Mouse (Mus musculus) T-helper 2 cell (primary cell): Measurements from ENCODE around the gene Myo19.
"Not testable (repeated sequence)": the region's sequence is repeated elsewhere in the genome, so short reads cannot be mapped to it uniquely, and the experiment has no call there.

Source experiments
- in situ Hi-C: fragments of 300-600 bp; cut with MboI, MseI; formaldehyde crosslinking; loops from one replicate; pipeline ENCODE4 v1.15.1; 2025; ENCODE audit warnings: high pct_unique_total_duplicates

Gene Myo19

DNA sequence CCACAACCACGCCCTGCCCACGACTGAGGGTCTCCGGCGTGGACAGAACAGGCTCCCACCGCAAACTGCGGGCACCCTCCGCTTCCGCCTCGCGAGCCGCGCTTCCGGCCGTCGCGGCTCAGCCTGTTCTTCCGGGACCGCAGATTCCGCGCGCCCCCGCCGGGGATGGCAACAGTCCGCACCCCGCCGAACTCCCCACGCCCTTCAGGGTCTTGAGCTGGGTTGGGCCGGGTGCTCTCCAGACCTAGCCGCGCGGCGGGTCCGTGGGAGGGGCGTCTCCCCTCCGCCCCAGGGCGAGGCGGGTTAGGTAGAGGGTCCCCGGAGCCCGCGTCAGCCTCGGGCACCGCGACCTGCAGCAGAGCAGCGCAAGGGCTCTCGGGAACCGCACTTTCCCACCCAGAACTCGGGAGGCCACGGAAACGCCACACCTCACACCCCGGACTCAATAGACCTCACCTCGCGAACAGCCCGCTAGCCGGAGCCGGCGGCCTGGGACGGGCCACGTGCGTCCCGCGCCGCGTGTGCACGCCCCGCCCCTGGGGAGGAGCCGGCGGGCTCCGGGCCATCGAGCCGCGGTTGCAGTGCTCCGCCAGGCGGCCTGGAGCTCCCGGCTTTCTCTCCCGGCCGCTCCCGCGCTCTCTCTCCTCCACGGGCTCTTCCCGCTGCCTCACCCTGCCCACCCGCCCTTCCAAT lies at the start of gene Myo19, which contains the start of gene Pigw:
Myo19 (plus strand) TSS at position 377 of the 693 bp plus-strand sequence.
Pigw (minus strand) TSS at position 514 of the 693 bp plus-strand sequence.
- in situ Hi-C loops, result no loop called here

DNA sequence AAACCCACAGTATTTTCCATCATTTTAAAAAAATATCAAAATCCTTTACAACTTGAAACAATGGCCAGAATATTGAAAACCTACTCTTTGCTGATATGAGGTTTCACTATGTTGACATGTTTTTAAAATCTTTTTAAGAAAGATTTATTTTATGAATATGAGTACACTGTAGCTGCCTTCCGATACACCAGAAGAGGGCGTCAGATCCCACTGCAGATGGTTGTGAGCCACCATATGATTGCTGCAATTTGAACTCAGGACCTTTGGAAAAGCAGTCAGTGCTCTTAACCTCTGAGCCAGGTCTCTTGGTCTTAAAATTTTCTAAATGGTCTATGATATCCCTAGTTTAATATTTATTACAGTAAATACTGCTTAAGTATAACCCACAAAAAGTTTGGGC lies 40.6 kb upstream of the Myo19 start:
- in situ Hi-C loops, result no loop called here

DNA sequence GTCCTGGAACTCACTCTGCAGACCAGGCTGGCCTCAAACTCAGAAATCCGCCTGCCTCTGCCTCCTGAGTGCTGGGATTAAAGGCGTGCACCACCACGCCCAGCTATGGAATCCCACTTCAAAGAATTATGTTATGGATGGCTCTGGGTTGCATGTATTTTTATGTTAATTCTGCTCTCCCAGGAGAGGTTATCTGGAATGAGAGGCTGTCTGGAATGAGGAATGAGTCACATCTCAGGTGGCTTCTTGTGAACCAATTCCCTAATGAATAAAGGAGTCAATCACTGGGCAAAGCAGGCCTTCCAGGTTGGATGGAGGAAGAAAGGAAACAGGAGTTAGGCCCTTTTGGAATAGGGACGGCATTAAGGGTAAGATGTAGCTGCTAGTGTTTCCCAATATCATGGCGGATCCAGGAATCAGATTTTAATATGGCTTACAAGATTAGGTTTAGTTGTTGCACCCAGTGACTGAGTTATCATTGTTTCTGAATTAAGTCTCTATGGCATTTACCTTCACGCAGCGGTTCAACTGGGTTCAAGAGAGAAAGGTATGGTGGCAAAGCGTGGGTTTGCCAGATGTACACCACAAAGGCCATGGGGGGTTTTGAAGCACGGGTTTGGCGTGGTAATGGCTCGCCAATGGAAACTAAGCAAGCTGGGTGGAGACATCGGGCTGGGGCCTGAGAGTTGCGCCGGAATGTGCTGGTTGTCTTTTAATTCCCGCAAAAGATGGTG lies 33.0 kb upstream of the Myo19 start:
- in situ Hi-C loops, result no loop called here

DNA sequence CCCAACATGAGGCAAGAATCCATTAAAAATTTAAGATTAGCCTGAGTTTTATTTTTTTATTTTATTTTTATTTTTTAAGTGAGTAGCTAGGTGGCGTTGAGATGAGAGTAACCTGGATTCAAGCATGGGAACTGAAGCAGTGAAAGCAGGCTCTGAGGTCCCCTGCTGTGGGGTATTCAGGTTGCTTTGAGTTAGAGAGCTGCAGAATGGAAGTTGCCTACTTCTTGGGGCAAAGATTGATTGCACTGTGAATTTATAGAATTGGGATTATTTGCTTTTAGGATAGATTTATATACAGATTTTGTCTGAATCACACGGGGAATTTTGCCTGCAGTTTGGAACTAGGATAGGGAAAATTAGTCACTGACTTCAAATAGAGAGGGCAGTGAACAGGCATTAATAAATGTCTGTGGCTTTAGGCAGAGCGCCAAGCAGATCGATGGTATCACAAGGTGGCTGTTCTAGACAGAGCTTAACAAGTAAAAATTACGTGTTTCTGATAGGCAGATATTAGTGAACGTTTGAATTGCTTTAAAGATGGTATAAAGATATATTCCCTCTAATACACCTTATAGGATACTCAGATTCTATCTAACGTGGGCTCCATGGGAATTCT lies 32.4 kb upstream of the Myo19 start:
- in situ Hi-C loops, result no loop called here

DNA sequence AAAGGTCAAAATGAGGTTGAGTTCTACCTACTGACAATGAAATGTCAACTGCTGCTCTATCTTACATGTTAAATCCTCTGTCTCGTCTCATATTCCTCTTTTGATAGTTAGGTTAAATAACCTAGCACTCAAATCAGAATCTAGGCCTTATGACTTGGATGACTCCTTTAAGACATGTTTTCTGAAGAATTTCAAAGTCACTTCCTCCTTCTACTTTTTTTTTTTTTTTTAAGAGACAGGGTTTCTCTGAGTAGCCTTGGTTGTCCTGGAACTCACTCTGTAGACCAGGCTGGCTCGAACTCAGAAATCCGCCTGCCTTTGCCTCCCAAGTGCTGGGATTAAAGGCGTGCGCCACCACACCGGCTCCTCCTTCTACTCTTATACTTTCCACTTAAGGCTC lies 24.7 kb upstream of the Myo19 start:
- in situ Hi-C loops, result no loop called here

DNA sequence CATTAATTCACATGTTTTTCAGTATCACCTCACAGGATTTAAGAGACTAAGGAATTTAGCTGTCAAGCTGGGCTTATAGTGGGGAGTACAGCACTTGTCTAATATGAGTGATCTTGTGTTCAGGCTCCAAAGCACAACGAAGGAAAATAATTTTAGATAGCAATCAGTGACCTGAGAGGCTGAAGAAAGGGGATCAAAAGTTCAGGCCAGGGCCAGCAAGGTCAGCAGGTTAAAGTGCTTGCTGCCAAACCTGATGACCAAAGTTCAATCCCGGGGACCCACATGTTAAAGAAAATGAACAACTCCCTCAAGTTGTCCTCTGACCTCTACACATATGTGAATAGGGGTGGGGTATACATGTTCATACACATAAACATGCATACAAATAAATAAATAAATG lies 14.7 kb upstream of the Myo19 start:
- in situ Hi-C loops, result no loop called here

DNA sequence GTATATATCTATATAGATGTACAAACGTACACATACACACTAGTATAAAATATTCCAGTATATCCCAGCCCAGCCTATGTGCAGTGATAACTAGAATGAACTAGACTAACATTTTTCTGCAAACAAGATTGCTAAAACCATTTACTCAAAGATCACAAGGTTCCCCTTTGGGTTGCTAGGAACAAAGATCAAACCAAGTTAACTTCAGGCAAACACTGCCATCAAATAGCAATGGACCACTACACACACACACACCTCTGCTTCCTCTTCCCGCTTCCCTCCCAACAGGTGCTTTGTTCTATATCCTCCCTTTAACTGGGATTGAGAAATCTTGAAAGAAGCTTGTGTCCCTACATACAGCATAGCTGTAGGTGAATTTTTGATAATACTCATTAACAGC lies 12.4 kb upstream of the Myo19 start:
- in situ Hi-C loops, result no loop called here

DNA sequence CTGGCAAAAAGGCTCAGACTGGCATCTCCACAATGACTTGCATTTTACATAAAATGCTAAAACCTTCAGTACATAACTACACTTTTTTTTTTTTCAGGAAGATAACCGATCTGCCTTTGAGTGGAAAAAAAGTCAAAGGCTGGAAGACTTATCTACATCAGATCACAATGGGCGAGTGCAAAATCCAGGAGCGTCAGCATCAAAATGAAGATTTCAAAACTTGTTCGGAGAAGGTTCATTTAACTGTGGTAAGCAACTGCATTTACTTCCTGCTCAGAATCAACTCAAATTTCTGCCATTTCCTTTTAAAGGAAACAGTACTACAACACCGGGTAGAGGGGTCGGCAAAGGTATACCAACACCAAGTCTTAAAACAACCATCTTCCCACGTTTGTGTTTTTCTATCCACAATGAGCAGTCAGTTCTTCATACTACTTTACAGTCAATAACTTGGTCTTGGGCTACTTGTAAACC lies 11.1 kb upstream of the Myo19 start:
- in situ Hi-C loops, result no loop called here

DNA sequence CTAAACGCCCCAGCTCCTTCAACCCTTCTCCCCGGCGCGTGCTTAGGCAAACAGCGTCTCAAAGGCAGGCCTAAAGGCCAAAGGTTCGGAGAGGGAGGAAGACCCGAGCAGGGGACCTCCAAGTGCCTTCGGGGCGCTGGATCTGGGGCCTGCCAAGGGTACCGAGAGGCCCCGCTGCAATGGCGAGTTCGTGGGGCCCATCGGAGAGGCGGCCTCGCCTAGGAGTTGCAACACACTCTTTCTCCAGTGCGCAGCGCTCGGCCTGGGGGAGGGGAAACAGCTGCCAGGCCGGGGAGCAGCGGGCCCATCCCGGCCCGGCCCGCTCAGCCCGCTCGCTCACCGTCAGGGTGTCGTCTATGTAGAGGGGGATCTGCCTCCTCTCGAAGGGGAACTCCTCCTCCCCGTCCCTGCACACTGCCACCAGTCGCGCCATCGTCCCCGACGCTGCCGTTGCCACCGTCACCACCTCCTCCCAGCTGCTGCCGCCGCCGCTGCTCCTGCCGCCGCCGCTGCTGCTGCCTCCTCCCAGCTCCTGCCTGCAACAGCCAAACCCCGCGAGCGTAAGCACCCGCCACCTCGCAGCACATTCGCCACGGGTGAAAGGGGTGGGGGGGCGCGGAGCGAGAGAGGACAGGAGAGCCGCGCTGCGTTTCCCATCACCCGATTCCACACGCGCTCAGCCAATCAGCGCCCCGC lies 10.3 kb upstream of the Myo19 start:
- in situ Hi-C loops, result no loop called here

DNA sequence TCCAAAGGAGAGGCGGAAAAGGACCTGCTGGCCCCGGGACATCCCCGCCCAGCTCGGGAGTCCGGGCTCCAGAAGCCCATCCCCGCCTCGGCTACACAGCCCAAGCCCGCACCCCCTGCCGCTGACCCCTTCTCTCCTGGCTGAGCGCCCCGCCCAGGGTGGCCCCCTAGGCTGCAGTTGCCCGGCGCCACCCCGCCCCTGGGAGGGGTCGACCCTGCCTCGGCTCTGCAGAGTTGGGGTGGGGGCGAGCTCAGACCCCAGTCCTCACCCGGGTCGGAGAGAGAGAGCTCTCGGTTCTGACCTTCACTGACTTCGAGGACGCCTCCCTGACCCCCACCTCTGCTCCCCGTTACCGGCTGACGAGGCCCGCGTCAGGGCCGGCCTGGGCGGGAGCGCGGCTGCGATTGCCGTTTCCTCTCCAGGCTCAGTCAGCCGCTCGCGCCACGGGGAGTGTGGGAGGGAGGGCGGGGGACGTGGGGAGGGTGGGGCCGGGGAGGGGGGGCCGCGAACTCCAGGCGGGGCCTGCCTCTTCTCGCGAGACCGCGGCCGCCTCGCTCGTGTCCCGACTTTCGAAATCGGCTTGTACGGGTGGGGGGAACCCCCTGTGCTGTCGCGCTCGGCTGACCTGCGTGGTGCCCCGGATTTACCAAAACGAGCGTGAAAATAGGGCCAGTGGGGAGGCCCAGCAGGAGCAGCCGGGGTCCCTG lies 9.5 kb upstream of the Myo19 start, which contains the start of gene Ggnbp2:
Ggnbp2 (minus strand) TSS at position 481 of the 707 bp plus-strand sequence.
- in situ Hi-C loops, result no loop called here

DNA sequence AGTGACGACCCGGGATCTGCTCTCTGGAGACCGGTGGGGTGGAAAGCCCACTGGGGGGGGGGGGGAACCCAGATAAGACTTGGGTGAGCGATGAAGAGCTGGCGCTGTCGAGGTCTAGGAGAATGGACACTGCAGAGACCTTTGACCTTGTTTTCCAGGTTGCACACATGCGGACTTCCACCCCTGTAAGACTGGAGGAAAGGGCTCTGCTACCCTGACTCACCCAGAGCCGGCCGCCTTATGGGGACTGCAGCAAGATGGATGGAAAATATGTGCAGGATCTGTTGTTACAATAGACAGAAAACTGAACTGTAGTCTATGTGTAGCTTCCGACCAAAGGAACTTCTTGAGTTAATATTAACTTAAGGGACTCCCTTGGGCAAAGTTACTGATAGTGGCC lies 8.9 kb upstream of the Myo19 start:
- in situ Hi-C loops, result no loop called here

DNA sequence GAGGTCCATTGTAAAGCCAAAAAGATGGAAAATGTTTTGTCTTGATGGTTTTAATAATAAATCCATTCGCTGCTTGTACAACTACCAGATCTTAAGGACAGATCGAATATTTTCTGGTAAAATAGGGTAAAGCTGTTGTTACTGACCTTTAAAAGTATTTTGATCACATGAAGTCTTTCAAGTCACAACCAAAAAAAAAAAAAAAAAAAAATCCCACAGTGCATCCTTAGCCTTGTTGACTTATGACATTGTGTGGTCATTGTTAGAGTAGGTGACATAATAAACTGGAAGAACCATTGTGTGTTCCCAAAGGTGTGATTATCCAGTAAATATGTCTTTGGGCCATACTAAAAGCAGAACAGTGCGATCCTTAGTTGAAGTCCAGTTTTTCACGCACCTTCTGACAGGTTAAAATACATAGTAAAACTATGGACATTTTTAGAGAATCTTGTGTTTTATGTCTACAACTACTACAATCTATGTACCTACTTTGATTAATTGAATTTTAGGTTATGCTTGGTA lies 8.3 kb upstream of the Myo19 start:
- in situ Hi-C loops, result no loop called here

DNA sequence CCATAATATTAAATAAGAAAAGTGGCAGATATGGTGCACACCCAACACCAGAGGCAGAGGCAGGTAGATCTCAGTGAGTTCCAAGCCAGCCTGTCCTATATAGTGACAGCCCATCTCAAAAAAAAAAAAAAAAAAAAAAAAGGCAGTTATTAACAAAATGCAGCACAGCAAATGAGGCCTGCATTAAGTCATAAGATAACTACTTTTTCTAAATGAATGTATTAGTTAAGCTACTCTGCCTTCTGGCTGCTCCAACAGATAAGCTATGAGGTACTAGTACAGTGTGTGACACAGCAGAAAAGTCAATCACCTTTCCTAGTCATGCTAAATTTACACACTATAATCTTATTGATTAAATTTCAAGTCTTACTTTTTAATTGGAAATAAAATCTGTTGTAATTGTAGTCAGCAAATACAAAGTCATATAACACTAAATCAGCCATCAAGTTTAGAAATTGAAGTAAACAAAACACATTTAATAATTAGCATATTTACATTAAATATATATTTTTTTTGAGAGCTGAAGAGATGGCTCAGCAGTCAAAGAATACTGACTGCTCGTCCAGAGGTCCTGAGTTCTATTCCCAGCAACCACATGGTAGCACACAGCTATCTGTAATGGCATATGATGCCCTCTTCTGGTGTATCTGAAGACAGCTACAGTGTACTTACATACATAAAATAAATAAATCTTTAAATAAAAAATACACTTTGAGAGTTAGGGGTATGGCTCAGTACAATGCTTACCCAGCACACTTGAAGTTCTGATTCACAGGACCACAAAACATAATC lies 6.7 kb upstream of the Myo19 start:
- in situ Hi-C loops, result no loop called here

DNA sequence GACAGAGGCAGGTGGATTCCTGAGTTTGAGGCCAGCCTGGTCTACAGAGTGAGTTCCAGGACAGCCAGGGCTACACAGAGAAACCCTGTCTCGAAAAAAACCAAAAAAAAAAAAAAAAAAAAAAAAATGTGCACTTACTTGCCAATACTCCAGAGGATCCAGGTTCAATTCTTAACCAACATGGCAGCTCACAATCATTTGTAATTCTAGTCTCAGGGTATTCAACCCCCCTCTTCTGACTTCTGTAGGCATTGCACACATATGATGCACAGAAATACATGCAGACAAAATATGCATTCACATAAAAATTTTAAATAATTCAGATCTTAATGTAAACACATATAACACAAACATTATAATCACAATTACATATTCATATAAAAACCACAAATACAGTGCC lies 3.9 kb upstream of the Myo19 start:
- in situ Hi-C loops, result not testable (repeated sequence)

DNA sequence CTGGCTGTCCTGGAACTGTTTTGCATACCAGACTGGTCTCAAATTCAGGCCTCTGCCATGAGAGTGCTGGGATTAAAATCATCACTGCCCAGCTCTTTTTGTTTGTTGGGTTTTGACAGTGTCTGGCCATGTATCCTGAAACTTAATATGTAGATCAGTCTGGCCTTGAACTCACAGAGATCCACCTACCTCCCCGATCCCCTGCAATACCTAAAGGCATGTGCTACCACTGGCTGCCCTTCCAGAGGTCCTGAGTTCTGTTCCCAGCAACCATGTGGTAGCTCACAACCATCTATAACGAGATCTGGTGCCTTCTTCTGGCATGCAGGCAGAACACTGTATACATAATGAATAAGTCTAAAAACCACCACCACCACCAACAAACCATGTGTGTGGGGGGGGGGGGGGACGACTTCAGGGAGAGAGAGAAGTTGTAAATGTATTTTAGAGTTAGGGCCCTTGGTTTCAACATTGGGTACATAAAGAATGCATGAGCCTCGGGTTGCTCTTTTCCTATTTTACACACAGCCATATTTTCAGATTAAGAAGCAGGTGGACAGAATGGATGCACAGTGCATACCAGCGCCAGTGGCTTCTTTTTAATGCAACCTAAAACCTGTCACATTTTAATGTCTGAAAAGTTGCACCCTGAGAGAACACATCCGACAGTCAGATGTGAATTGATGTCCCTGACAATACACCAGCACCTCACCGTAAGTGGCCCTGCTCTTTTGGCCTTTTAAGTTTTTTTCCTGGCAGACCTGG lies 759 bp upstream of the Myo19 start:
- in situ Hi-C loops, result no loop called here

DNA sequence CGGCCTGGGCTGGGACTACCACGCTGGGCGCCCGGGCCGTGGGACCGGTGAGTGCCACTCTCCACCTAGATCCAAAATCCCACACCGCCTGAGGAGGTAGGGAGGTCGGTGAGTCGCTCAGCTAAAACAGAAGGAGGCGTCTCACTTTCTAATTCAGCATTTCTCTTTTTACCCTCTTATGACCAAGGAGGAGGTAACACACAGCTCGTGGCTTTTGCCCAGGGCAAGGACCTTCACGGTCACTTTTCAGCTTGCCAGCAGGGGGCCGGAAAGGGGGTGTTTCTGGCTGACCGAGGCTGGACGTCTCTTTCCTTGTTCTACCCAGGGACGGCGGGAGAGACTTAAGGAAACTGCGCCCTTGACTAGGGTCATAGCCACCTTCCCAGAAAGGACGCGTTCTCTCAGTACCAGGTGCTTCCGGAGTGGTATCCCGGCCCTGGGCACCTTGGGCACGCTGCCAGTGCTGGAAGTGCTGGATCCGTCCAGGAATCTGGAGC lies 565 bp downstream of the Myo19 start:
- in situ Hi-C loops, result no loop called here

DNA sequence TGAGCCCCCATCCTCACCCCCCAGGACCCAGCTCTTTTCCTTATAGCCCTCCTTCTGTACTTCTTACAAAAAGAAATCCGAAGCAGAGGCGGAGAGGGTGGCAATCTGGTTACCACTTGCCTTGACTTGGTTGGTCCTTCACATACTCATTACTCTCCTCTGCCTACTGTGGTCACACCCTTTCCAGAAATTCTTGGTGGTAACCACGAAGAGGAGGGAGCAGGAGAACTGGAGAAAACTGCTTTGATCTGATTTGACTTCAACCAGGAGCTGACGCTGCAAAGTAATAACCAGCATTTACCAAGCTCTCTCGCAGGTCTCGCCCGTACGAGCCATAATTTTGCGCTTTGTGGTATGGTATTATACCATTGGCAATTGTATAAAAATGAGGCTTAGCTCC lies 1.0 kb downstream of the Myo19 start:
- in situ Hi-C loops, result no loop called here

DNA sequence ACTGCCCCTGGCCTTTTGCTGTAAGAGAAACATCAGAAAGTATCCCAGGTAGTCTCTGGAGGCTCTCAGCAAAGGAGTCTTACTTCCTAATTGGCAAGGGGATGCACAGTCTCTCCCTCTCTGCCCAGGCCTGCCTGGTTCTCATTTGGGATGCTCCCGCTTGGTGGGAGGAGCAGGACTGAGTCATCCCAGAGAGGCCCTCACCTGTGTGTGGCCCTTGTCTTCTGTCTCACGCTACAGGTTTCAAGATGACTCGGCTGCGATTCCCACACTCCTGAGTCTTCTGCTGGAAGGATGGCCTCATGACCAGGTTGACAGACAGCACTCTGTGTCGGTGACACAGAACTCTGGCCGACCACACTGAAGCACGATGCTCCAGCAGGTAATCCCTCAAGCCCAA lies 2.4 kb downstream of the Myo19 start:
- in situ Hi-C loops, result no loop called here

DNA sequence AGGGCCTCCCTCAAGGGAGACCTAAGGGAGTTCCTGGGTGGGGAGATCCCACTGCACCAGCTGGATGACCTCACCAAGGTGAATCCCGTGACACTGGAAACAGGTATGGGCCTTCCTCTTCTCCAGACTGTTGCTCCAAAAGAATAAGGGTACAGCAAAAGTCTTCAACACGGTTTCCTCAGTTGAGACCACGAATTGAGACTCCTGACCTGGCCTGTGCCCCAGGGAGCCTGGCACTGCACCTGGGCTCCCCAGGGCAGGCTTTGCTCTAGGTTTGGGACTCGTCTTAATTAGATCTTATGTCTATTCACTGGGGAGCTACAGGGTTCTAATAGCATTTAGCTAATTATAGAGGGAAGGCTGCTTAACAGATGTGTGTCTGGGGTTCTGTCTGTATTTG lies 5.3 kb downstream of the Myo19 start:
- in situ Hi-C loops, result no loop called here
